Mouse (Mus musculus) hindbrain, embryonic 13.5 days (tissue): ENCODE data around the gene Siae. TPM values are rescaled to one million over a fixed set of nuclear protein-coding genes. Genes with fewer than 3 reads are reported as not detected.

Experiments
- ATAC-seq: fragments of 200-750 bp; cut with Nextera tagmentation; 2 replicates; pipeline ENCODE4 v1.8.0; 2017; ENCODE audit warnings: moderate TSS enrichment; ENCODE audit not compliant: low FRiP score
- H3K27ac ChIP-seq: fragments of 300-500 bp; sonication (generic); 2 replicates; pipeline ENCODE4 v1.5.1; 2015; ENCODE audit warnings: inconsistent platforms, mild to moderate bottlenecking, moderate library complexity
- H3K27me3 ChIP-seq: fragments of 300-500 bp; sonication (generic); 2 replicates; pipeline ENCODE4 v1.6.1; 2015; ENCODE audit warnings: mild to moderate bottlenecking, inconsistent platforms
- H3K36me3 ChIP-seq: fragments of 300-500 bp; sonication (generic); 2 replicates; pipeline ENCODE4 v1.6.1; 2015; ENCODE audit warnings: mild to moderate bottlenecking, inconsistent platforms
- H3K4me1 ChIP-seq: fragments of 300-500 bp; sonication (generic); replicated peaks from 2 replicates; pipeline ENCODE4 v1.6.1; 2015; ENCODE audit warnings: inconsistent platforms
- H3K4me2 ChIP-seq: fragments of 300-500 bp; sonication (generic); 2 replicates; pipeline ENCODE4 v1.6.1; 2015; ENCODE audit warnings: inconsistent platforms, mild to moderate bottlenecking, moderate library complexity
- H3K4me3 ChIP-seq: fragments of 300-500 bp; sonication (generic); 2 replicates; pipeline ENCODE4 v1.5.1; 2015; ENCODE audit warnings: mild to moderate bottlenecking, inconsistent platforms
- H3K9ac ChIP-seq: fragments of 300-500 bp; sonication (generic); 2 replicates; pipeline ENCODE4 v1.6.1; 2015; ENCODE audit warnings: mild to moderate bottlenecking, inconsistent platforms
- H3K9me3 ChIP-seq: fragments of 300-500 bp; sonication (generic); 2 replicates; pipeline ENCODE4 v1.6.1; 2016; ENCODE audit warnings: inconsistent platforms
- WGBS: fragments of 180-500 bp; shearing (Covaris S2); methylation state at CpG from one replicate; pipeline ENCODE4 v1.1.7; 2015; 5-methylcytosine and 5-hydroxymethylcytosine counted together
- polyA plus RNA-seq: library from polyadenylated mRNA; unstranded; fragments of >200 nt; fragmentation: Nextera tagmentation; extraction: Ambion mirVana; gene quantifications from 2 replicates; pipeline ENCODE4 v1.2.1, GENCODE M21; 2015

The Siae gene
- polyA plus RNA-seq, 1 experiment from 2014 or later: 10.9 TPM

- 59% methylated on average over 6 of the region's 6 CpGs for WGBS
- ATAC-seq: no peak
- Histone ChIP-seq H3K9me3 (no peaks in the 10 kb centered on the region), H3K9ac (no peak overlapping the region), H3K27ac (no peak overlapping the region), H3K4me1 (no peaks in the 10 kb centered on the region), H3K4me3 (no peak overlapping the region), H3K4me2 (no peak overlapping the region), H3K27me3 (no peaks in the 10 kb centered on the region), H3K36me3 (no peaks in the 10 kb centered on the region)
Observed at GRCm38 (mm10) chr9:37592633-37593032, 37.1 kb downstream of the Siae start.

GRCm38 (mm10) chr9:37593690-37594089, 38.2 kb downstream of the Siae start:
- Histone ChIP-seq H3K27me3 (no peaks in the 10 kb centered on the region), H3K36me3 (no peaks in the 10 kb centered on the region), H3K9me3 (no peaks in the 10 kb centered on the region), H3K4me2 (no peak overlapping the region), H3K4me1 (no peaks in the 10 kb centered on the region), H3K9ac (no peak overlapping the region), H3K27ac (no peak overlapping the region), H3K4me3 (no peak overlapping the region)
- 89% methylated on average over 3 of the region's 3 CpGs for WGBS
- ATAC-seq: no peak

GRCm38 (mm10) chr9:37595570-37595969, 40.1 kb downstream of the Siae start:
- no peaks in the 10 kb centered on the region for H3K36me3 ChIP-seq
- no peak overlapping the region for H3K27ac ChIP-seq
- no peak overlapping the region for H3K4me2 ChIP-seq
- H3K9me3 ChIP-seq: no peaks in the 10 kb centered on the region
- ATAC-seq: no peak
- no peak overlapping the region for H3K9ac ChIP-seq
- H3K27me3 ChIP-seq: no peaks in the 10 kb centered on the region
- no peak overlapping the region for H3K4me3 ChIP-seq
- H3K4me1 ChIP-seq: no peaks in the 10 kb centered on the region
- WGBS: 71% methylated on average over 1 of the region's 1 CpGs

- Histone ChIP-seq H3K4me2 (no peak overlapping the region), H3K27ac (no peak overlapping the region), H3K4me1 (no peaks in the 10 kb centered on the region), H3K27me3 (no peaks in the 10 kb centered on the region), H3K9me3 (no peaks in the 10 kb centered on the region), H3K4me3 (no peak overlapping the region), H3K9ac (no peak overlapping the region), H3K36me3 (no peaks in the 10 kb centered on the region)
- no peak for ATAC-seq
- 86% methylated on average over 2 of the region's 2 CpGs for whole genome bisulfite sequencing
Observed at GRCm38 (mm10) chr9:37598637-37599036, 43.1 kb downstream of the Siae start.

- Histone ChIP-seq H3K36me3 (no peaks in the 10 kb centered on the region), H3K4me1 (no peaks in the 10 kb centered on the region), H3K9me3 (no peaks in the 10 kb centered on the region), H3K9ac (no peak overlapping the region), H3K27me3 (no peaks in the 10 kb centered on the region), H3K4me2 (no peak overlapping the region), H3K4me3 (no peak overlapping the region), H3K27ac (no peak overlapping the region)
- no peak for ATAC-seq
- WGBS: 100% methylated on average over 2 of the region's 2 CpGs
Observed at GRCm38 (mm10) chr9:37600538-37601205, 45.2 kb downstream of the Siae start.

- Histone ChIP-seq H3K4me1 (no peaks in the 10 kb centered on the region), H3K27me3 (no peaks in the 10 kb centered on the region), H3K27ac (no peak overlapping the region), H3K36me3 (no peaks in the 10 kb centered on the region), H3K9me3 (no peaks in the 10 kb centered on the region), H3K4me2 (no peak overlapping the region), H3K9ac (no peak overlapping the region), H3K4me3 (no peak overlapping the region)
- ATAC-seq: no peak
- WGBS: 92% methylated on average over 3 of the region's 3 CpGs
Observed at GRCm38 (mm10) chr9:37605089-37605488, 49.6 kb downstream of the Siae start.

- Histone ChIP-seq H3K4me3 (no peak overlapping the region), H3K9me3 (no peaks in the 10 kb centered on the region), H3K4me2 (no peak overlapping the region), H3K36me3 (no peaks in the 10 kb centered on the region), H3K27ac (no peak overlapping the region), H3K4me1 (peaks cover 13% of the 10 kb centered on the region), H3K27me3 (no peaks in the 10 kb centered on the region), H3K9ac (no peak overlapping the region)
- 81% methylated on average over 4 of the region's 4 CpGs for WGBS
- ATAC-seq: no peak
Observed at GRCm38 (mm10) chr9:37609558-37609957, 54.1 kb downstream of the Siae start.

GRCm38 (mm10) chr9:37613182-37613910, 57.8 kb downstream of the Siae start, which contains the start of gene Spa17:
Gene Spa17, minus strand, starts transcription at chr9:37613722.
- Histone ChIP-seq H3K27ac (peak within 1 kb of the TSS; percentile 90), H3K4me2 (peak within 1 kb of the TSS; percentile 71), H3K4me3 (peak within 1 kb of the TSS; percentile 60), H3K9me3 (no peaks in the 10 kb centered on the region), H3K27me3 (no peaks in the 10 kb centered on the region), H3K4me1 (peaks cover 13% of the 10 kb centered on the region), H3K9ac (peak within 1 kb of the TSS; percentile 86), H3K36me3 (no peaks in the 10 kb centered on the region)
- WGBS: under 1% methylated on average over 45 of the region's 45 CpGs
- ATAC-seq: peak; percentile 95

GRCm38 (mm10) chr9:37613911-37614280, 58.4 kb downstream of the Siae start:
- WGBS: 22% methylated on average over 6 of the region's 6 CpGs
- Histone ChIP-seq H3K4me3 (peak overlapping the region; percentile 60), H3K36me3 (no peaks in the 10 kb centered on the region), H3K9me3 (no peaks in the 10 kb centered on the region), H3K9ac (peak overlapping the region; percentile 86), H3K4me2 (peak overlapping the region; percentile 71), H3K27me3 (no peaks in the 10 kb centered on the region), H3K27ac (peak overlapping the region; percentile 90), H3K4me1 (peaks cover 13% of the 10 kb centered on the region)
- ATAC-seq: peak; percentile 75

GRCm38 (mm10) chr9:37614316-37614715, 58.8 kb downstream of the Siae start:
- Histone ChIP-seq H3K27ac (no peak overlapping the region), H3K9ac (no peak overlapping the region)

GRCm38 (mm10) chr9:37615220-37615619, 59.7 kb downstream of the Siae start:
- peaks cover 13% of the 10 kb centered on the region for H3K4me1 ChIP-seq
- no peak overlapping the region for H3K27ac ChIP-seq
- no peak overlapping the region for H3K9ac ChIP-seq
- WGBS: 70% methylated on average over 5 of the region's 5 CpGs
- H3K9me3 ChIP-seq: no peaks in the 10 kb centered on the region
- H3K4me2 ChIP-seq: no peak overlapping the region
- no peaks in the 10 kb centered on the region for H3K36me3 ChIP-seq
- H3K27me3 ChIP-seq: 0 out of 2 replicates have a peak, but pooled peaks cover 2% of the 10 kb centered on the region
- no peak for ATAC-seq
- H3K4me3 ChIP-seq: no peak overlapping the region

More at GRCm38 (mm10) chr9:37614316-37614715, 58.8 kb downstream of the Siae start:
- Histone ChIP-seq H3K4me1 (peaks cover 13% of the 10 kb centered on the region), H3K9me3 (no peaks in the 10 kb centered on the region), H3K4me3 (peak overlapping the region; percentile 60; the same call in 1 of the 2 replicates), H3K36me3 (no peaks in the 10 kb centered on the region), H3K4me2 (peak overlapping the region; percentile 71), H3K27me3 (no peaks in the 10 kb centered on the region)
- peak; percentile 22 for ATAC-seq

- Histone ChIP-seq H3K27me3 (0 out of 2 replicates have a peak, but pooled peaks cover 2% of the 10 kb centered on the region), H3K4me2 (no peak overlapping the region), H3K9me3 (no peaks in the 10 kb centered on the region), H3K27ac (no peak overlapping the region), H3K36me3 (no peaks in the 10 kb centered on the region), H3K4me3 (no peak overlapping the region), H3K4me1 (peaks cover 13% of the 10 kb centered on the region), H3K9ac (no peak overlapping the region)
- ATAC-seq: no peak
- 64% methylated on average over 2 of the region's 2 CpGs for WGBS
Observed at GRCm38 (mm10) chr9:37616770-37617169, 61.3 kb downstream of the Siae start.

GRCm38 (mm10) chr9:37621290-37621689, 65.8 kb downstream of the Siae start:
- no peak for ATAC-seq
- Histone ChIP-seq H3K27me3 (0 out of 2 replicates have a peak, but pooled peaks cover 2% of the 10 kb centered on the region), H3K4me2 (no peak overlapping the region), H3K9ac (no peak overlapping the region), H3K27ac (no peak overlapping the region), H3K9me3 (no peaks in the 10 kb centered on the region), H3K36me3 (no peaks in the 10 kb centered on the region), H3K4me1 (peaks cover 23% of the 10 kb centered on the region), H3K4me3 (no peak overlapping the region)
- 87% methylated on average over 6 of the region's 6 CpGs for WGBS
